Mouse (Mus musculus): Measurements from ENCODE around the gene Zfp639. TPM values are rescaled to one million over a fixed set of nuclear protein-coding genes. Genes with fewer than 3 reads are reported as not detected.

The Zfp639 gene
- total RNA-seq, 2 experiments from 2014 or later: 10.3 to 14.4 TPM

DNA sequence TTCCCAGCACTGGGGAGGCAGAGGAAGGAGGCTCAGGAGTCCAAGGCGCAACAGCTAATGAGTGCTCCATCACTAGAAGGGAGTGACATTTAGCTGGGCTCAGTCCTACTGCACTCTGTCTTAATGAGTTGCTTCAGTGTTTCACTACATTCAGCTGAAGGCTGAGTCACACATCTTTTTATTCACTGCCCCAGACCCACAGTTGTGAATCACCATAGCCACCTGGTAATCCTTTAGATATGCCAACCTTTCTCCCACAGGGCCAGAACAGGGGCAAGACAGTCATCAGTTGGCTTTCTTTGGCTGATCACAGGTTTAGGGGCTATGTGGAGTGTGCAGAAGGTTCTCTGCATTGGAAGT lies 13.4 kb upstream of the Zfp639 start:
- ATAC-seq (replicated peaks; ENCODE audit: low FRiP score, poor library complexity, severe bottlenecking): no peak

DNA sequence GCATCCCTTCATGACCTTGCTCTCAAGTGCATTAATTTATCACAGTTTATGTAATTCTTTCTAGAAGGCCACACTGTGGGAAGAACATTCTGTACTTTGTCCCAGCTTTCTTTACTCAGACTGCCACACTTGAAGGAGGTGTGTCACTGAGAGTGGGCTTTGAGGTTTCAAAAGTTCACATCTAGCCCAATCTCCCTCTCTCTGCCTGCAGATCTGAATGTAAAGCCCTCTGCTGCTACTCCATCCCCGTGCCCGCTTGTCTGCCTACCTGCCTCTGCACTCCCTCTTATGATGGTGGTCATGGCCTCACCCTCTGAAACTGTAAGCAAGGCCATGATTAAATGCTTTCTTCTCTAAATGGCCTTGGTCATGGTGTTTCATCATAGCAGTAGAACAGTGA lies 9.7 kb upstream of the Zfp639 start:
- no peak for ATAC-seq (replicated peaks; ENCODE audit: low FRiP score, poor library complexity, severe bottlenecking)

DNA sequence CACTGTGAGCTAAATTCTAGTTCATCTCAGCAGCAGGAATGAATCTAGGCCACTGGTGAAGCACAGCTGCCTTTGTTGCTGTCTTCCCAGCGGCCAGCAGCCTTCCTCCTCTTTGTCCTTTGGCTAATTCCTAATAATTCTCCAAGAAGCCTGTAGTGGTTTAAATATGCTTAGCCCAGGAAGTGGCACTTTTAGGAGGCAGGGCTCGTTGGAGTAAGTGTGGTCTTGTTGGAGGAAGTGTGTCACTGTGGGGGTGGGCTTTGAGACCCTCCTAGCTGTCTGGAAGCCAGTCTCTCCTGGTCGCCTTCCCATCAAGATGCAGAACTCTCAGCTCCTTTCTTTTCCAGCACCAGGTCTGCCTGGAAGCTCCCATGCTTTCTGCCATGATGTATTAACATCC lies 4.2 kb upstream of the Zfp639 start:
- no peak for ATAC-seq (replicated peaks; ENCODE audit: low FRiP score, poor library complexity, severe bottlenecking)

DNA sequence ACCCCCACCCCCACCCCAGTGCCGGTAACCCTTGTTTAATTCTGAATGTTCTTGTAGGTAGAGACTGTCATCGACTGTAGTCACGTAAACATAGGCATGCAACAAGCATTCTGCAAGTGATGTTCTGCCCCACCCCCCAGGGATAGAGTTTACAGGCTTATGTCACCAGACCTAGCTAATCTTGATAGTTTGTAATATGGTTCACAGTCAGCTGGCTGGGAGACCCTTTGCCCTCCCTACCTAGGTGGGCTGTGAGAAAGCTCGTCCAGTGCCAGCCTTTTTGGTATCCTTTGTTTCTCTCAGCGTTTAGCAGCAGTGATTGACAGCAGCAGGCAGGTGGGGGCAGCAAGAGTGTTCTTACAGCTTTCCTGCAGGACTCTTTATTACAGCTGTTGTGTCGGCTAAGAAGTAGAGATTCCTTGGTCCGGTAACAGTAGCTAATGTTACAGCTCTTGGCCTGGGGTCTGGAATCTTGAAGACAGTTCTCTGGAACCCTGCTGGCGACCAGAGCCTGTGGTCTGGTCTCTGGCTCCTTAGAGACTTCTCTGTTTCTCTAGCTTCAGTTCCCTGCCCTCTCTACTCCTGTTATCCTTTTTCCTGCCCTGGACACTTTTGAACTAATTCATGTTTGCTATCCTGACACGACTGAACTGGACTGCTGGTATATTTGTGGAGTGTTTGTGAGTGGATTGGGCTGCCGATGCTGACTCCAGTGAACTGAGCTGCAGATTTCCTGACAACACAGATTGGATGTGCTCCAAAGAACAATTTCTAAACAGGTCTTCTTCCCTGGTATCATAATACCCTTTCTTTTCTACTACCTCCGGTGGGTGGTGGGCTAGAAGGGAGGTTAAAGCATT lies 3.5 kb upstream of the Zfp639 start:
- ATAC-seq (replicated peaks; ENCODE audit: low FRiP score, poor library complexity, severe bottlenecking): no peak

DNA sequence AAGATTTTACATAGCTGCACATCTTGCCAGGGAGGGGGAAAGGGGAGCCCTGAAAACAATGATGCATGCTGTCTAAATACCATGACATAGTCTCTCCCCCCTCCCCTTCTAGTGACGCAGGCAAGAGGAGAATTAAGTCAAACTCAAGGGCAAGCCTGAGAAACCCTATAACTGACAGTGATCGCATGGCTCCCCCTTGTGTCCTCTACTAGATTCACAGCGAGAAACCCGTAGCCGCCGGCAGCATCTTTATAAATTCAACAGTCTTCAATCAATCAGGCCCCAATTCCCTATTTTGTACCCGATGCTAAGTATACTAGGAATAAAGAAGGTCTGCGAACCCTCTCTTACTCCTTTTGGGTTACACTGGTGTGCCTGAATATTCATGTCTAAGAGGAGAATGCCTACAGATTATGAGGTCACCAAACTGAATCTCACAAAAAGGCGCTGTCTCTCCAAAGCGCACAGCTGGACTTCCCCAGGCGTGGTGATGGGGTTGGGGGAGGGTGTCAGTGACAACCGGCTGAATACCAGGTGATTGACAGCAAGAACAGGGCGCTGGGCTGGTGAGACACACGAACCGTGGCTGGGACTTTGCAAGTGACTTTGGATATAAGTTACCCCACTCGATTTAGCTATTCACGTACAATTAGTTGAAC lies 1.3 kb upstream of the Zfp639 start:
- 0 out of 2 replicates have a peak, but pooled peaks have one; percentile 37 for ATAC-seq (replicated peaks; ENCODE audit: low FRiP score, poor library complexity, severe bottlenecking)

DNA sequence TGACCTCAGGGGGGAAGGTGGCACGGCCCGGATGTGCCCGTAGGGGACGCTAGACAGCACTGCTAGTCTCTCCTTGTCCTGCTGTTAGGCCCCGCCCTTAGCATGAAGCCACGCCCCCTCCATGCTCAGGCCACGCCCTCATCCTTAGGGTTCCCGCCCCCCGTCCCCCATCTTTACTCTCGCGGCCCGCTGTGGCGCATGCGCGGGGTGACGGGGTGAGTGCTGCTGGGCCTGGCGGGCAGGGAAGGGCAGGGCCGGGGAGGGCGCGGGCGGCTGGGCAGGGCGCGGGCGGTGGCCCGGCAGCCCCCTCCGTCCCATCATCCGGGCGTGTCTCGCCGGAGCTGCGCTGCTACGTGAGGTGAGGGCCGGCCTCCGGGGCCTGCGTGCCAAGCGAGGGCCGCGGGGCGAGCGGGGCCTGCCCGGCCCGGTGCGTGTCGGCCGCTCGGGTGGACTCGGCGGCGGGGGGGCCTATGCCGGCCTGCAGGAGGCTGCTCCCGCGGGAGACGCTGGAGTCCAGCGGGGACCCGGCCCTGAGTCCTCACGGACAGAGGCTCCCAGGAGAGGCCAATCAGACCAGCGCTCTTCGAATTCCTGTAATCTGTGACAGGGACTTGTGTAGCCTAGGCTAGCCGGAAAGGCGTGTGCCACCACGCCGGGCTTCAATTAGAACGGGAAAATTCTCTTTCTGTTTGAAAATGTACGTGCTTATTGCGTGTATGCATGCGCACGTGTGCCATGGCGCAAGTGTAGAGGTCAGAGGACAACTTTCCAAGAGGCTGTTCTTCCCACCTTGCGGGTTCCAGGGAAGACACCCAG lies 524 bp downstream of the Zfp639 start:
- ATAC-seq (replicated peaks; ENCODE audit: low FRiP score, poor library complexity, severe bottlenecking): peak; percentile 85

DNA sequence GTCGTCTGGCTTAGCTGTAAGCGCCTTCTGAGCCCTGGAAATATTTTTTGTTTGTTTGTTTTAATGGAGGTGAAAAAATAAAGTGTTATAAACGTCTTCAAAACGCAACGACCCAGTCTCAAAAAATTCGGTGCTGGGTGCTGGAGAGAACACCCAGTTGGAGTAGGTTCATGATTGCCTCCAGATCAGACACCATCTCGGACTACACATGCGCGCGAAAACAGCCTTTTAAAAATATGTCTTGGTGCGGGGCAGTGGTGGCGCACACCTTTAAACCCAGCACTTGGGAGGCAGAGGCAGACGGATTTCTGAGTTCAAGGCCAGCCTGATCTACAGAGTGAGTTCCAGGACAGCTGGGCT lies 1.1 kb downstream of the Zfp639 start:
- ATAC-seq (replicated peaks; ENCODE audit: low FRiP score, poor library complexity, severe bottlenecking): 0 out of 2 replicates have a peak, but pooled peaks have one; percentile 33

DNA sequence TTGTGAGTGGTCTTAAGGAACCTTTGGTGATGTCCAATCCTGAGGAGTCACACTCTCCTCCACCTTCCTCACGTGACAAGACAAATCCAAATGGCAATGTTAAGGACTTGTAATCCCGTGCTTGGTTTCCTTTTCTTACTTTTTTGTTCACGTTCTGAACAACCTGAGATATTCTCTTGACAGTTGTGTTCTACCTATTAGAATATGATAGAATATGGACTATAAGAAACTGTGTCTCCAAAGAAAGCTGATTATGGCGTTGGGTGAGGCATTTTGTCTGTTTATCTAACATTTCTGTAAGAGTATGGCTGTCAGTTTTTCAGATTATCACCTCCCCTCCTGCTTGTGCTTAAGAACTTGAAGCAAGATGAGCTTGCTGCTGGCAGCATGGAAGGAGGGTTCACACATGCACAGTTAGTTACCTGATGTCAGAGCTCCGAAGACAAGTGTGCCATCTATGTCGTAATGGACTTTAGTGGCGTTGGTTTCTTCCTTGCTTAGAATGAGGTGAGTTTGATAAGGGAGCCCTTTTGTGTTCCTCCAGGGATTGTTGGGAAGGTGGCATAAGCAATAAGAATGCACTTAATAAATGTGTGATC lies 2.7 kb downstream of the Zfp639 start:
- 0 out of 2 replicates have a peak, but pooled peaks have one; percentile 3 for ATAC-seq (replicated peaks; ENCODE audit: low FRiP score, poor library complexity, severe bottlenecking)

DNA sequence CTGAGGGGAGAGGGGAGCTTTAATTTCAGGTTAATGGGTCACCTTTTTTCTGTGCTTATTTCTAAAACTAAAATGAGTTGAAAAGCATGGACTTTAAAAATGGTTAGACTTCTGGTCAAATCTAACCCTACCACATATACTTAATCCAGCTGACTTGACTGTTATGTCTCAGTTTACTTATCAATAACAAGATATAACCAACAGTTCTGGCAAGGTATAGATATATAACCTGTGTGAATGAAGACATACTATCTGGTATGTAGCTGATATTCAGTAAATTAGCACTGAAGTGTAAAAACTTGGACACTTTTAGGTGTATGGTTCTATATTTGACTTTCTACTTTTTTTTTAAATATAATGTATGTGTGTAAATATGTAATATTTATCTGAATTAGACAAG lies 3.5 kb downstream of the Zfp639 start:
- ATAC-seq (replicated peaks; ENCODE audit: low FRiP score, poor library complexity, severe bottlenecking): no peak

DNA sequence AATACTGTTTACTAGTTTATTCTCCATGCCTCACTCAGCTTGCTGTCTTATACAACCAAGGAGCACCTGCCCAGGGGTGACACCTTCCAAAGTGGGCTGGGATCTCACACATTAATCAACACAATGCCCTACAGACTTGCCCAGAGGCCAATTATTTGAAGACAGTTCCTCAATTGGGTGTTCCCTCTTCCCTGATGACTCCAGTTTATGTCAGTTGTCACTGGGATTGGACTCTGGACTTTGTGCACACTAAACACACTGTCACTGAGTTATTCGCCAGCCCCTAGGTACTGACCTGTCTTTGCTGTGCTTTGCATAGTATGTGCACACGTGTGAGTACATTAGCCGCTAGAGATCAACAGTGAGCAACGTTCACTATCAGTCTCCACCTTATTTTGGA lies 17.1 kb downstream of the Zfp639 start:
- no peak for ATAC-seq (replicated peaks; ENCODE audit: low FRiP score, poor library complexity, severe bottlenecking)

DNA sequence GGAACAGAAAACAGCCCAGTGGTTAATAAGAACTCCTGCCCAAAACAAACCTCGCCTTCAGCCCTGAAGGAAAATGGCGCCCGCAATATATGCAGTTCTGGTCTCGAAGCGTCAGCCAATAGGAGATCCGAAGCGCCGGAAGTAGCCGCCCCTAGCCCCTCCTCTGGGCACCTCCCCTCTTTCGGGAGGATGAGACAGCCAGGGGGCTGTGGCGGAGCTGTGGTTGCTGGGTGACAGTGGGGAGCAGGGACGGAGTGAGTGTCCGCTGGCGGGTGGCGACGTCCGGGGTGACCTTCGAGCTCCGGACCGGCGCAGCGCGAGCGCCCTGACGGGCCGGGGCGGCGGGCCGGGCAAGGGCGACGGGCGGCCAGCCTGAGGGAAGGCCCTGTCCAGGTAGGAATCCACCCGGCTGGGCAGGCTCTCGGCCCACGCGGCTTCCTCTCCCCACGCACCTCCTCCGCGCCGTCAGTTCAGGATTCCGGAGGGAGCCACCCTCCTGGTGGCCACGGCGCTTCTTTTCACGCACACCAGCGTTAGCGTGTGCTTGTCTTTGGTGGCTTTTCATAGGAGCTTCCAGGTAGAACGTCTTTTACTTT lies 19.3 kb downstream of the Zfp639 start, which contains the start of gene Mfn1:
TSS of gene Mfn1 (plus strand) at position 163 of the 596 bp plus-strand sequence.
- peak; percentile 100 for ATAC-seq (replicated peaks; ENCODE audit: low FRiP score, poor library complexity, severe bottlenecking)

DNA sequence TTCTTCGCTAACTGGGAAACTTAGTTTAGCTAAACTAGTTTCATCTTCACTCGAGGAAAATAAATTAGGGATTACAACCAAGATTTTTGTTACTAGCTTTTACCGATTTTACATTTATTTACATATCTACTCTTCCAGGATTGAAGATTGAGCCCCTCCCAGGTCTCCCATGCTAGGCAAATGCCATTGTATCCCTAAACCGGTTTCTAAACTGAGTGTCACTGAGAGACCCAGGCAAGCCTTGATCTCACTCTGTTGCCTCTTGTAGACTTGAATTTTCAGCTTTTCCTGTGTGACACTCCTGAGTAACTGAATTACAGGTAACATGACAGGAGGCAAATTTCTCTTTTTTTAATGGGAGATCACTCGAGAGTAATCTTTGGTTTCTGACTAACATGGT lies 20.0 kb downstream of the Zfp639 start:
- no peak for ATAC-seq (replicated peaks; ENCODE audit: low FRiP score, poor library complexity, severe bottlenecking)

DNA sequence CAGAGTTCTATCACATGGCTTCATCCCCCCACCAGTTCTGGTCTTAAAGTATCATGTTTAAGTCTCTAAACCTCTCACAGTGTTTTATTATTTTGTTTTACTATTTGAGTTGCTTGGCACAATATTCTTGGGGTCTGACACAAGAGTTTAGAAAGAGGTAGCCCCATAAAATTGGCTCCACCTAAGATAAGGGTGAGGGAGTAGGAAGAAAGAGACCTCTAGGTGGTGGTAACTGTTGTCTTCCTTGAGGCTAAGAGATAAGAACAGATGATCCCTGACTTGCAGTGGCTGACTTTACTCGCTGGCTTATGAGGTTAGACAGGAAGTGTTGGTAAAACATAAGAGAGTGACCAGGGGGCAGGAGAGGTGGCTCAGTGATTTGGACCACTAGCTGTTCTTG lies 25.6 kb downstream of the Zfp639 start:
- ATAC-seq (replicated peaks; ENCODE audit: low FRiP score, poor library complexity, severe bottlenecking): no peak

DNA sequence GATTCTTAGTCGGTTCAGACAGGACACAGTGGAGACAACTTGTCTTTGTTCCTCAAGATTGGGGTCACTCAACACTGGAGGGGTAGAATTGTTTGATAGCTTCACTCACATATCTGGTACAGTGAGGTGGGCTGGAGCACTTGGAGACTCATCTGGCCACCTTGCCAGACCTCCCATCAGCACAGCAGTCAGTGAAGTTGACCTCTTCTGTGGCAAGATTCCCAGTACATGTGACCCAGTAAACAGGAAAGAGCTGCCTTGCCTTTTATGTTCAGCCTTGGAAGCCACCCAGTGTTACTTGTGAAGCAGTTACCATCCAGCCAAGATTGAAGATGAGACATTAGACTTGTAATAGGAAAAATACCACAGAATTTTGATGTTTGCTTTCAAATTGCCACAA lies 27.5 kb downstream of the Zfp639 start:
- no peak for ATAC-seq (replicated peaks; ENCODE audit: low FRiP score, poor library complexity, severe bottlenecking)

DNA sequence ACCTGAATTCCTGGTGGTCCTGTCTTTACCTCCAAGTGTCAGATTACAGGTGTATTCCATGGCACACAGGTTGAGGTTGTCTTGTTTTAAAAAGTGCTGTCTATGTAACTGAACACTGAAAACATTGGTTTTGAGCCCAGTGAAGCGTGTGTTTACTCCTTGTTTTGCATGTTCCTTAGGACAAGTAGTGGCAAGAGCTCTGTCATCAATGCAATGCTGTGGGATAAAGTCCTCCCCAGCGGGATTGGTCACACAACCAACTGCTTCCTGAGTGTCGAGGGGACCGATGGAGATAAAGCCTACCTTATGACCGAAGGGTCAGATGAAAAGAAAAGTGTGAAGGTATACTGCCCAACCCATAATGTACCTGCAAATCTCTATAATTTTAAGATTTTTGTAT lies 28.0 kb downstream of the Zfp639 start:
- ATAC-seq (replicated peaks; ENCODE audit: low FRiP score, poor library complexity, severe bottlenecking): no peak

DNA sequence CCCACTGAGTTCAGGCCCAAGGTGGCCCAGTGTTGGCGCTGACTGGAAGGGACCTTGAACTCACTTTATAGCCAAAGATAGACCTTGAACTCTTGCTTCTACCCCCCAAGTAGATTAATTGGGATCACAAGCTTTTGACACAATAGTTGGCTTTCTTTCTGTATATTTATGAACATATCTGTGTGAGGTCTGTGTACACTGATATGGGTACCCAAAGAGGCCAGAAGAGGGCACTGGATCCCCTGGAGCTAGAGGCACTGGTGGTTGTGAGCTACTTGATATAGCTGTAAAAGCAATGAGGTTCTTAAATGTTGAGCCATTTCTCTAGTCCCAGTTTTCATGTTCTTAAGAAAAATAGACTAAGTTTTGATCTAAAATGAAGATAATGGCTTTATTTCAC lies 43.0 kb downstream of the Zfp639 start:
- ATAC-seq (replicated peaks; ENCODE audit: low FRiP score, poor library complexity, severe bottlenecking): no peak

DNA sequence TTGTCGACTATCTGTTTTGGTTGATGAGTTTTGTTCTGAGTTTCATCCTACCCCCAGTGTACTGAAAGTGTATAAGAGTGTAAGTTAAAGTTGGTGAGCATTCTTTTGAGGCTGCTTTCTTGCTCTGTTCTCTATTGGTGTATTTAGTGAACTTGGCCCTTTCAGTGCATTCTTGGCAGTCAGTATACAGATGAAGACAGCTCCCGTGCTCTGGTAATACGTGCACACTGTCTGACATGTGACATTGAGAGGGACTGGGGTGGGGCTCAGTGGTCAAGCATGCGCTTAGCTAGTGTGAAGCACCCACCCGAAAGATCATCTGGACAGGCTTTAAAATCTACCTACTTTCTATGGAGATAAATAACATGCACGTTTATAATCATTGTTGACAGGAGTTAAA lies 53.3 kb downstream of the Zfp639 start:
- no peak for ATAC-seq (replicated peaks; ENCODE audit: low FRiP score, poor library complexity, severe bottlenecking)
